Mouse (Mus musculus) layer of hippocampus, adult 2 months (tissue): ENCODE results near the gene Gusb. TPM values are rescaled to one million over a fixed set of nuclear protein-coding genes. Genes with fewer than 3 reads are reported as not detected.
"Not testable (repeated sequence)": the region's sequence is repeated elsewhere in the genome, so short reads cannot be mapped to it uniquely, and the experiment has no call there.

Source experiments
- DNase-seq, 2 experiments: peaks; one replicate each; pipeline ENCODE4 v3.0.0; 2022; ENCODE audit warnings: low spot score in 2 of 2
- H3K27ac ChIP-seq: fragments of 200-600 bp; 2 replicates; pipeline ENCODE4 v1.8.1; 2022
- H3K4me3 ChIP-seq: fragments of 200-600 bp; 2 replicates; pipeline ENCODE4 v1.8.1; 2022; ENCODE audit warnings: mild to moderate bottlenecking
- CTCF ChIP-seq: fragments of 200-600 bp; conservative IDR thresholded peaks from 2 replicates; pipeline ENCODE4 v1.8.1; 2022; ENCODE audit warnings: antibody characterized with exemption, mild to moderate bottlenecking, moderate library complexity
- total RNA-seq, 2 experiments: library from RNA; stranded (reverse); gene quantifications; 2 replicates each; pipeline ENCODE4 v1.2.3; 2021

Gusb gene
- total RNA-seq, 2 experiments from 2014 or later: 10.9 to 11.4 TPM

DNA sequence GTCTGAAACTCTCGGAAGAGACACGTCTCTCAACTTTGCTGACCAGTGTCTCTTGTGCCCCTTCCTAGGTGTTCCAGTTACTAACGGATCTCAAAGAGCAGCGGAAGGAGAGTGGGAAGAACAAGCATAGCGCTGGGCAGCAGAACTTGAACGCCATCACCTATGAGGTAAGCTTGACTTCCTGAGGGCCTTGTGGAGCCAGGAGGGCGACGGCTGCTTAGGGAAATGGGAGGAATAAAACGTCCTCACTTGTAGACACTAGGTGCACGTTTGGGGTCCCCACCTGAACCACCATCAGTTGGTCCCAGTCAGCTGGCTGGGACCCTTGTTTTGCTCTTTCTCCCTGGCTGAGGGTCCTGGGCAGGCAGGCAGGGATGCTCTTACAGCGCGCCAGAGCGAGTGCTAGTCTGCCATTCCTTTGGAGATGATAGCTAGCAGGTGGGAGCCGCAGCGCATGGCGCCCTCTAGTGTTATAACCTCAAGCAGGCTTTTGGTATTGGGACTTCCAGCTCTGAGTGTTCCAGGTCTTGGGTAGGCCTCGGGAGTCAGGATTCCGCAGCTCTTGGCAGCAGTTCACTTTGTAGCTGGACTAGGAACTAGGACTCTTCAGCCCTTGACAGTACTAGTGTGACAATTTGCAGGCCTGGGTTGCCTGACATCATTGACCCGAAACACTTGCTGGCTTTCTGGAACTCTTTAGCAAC, 35.1 kb upstream of the Gusb start:
- TF ChIP-seq CTCF: peak; percentile 89
- Histone ChIP-seq H3K27ac (no peak overlapping the region), H3K4me3 (no peak overlapping the region)
- DNase-seq: peak; percentile 34 to 65

- not testable (repeated sequence) for H3K27ac ChIP-seq, DNase-seq, H3K4me3 ChIP-seq
- TF ChIP-seq CTCF: peak; percentile 58
These were observed 33.5 kb upstream of the Gusb start for GRCm38 (mm10) chr5:130036300-130036699.

DNA sequence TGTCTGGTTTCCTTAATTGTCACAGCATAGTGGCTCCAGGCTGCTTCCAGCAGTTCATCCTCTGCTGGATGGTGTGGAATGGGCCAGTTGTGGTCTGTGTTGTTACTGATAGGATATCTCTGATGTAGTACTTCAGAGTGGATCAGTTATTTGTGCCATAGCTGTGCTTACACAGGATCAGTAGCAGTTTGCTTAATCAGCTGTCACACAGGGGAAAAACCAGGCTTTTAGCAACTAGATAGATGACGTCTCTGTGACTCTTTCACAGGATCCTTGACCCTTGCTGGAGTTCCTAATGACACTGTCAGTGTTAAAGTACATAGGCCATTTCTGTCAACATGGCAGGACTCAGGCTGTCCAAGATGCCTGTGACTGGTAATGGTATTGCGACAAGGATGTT, 31.0 kb upstream of the Gusb start:
- Histone ChIP-seq H3K27ac (no peak overlapping the region), H3K4me3 (no peak overlapping the region)
- DNase-seq: no peak
- TF ChIP-seq CTCF: no peak

- H3K4me3 ChIP-seq: no peak overlapping the region
- DNase-seq: no peak
- no peak for TF ChIP-seq CTCF
- no peak overlapping the region for H3K27ac ChIP-seq
These were observed 28.9 kb upstream of the Gusb start for GRCm38 (mm10) chr5:130031410-130032390.

DNA sequence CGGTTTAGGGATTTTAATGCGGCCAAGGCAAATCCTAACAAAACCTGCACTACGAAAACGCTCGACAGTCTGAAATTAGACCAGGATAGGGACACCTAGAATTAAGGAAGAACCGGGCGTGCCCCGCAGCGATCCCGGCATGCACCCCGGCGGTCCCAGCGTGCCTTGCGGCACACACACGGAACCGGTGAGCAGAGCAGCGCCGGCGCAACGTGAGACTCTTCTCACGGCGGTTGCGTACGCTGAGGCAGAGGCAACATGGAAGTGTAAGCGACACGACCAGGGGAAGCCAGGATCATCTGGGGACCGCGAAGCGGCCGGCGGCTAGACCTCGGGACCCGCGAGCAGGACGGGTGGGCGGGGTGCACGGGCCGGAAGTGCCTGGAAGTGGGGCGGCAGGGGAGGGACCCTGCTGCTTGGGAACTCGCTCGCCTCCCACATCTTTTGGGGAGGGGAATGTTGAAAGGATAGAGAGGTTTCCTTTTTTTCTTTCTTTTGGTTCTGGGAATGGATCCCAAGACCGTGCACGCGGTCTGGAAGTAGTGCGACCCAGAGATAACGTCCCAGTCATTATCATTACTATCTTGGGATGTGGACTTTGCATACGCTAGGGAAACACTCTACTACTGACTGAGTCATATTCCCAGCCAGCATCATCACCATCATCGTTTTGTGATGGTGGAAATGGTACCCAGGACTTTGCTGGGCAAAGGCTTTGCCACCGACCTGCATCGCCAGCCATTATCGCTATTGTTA, 26.5 kb upstream of the Gusb start, which contains the start of the genes Asl and Crcp:
TSS of gene Asl (minus strand) at position 106 of the 756 bp plus-strand sequence.
TSS of gene Crcp (plus strand) at position 149 of the 756 bp plus-strand sequence.
- Histone ChIP-seq H3K4me3 (peak within 1 kb of the TSS; percentile 86), H3K27ac (peak within 1 kb of the TSS; percentile 90)
- peak; percentile 89 to 91 for DNase-seq
- TF ChIP-seq CTCF: no peak

GRCm38 (mm10) chr5:130027696-130028095, 24.8 kb upstream of the Gusb start:
- Histone ChIP-seq H3K27ac (no peak overlapping the region), H3K4me3 (no peak overlapping the region)
- 0 out of 2 replicates have a peak, but pooled peaks have one; percentile 5 for TF ChIP-seq CTCF
- no peak for DNase-seq

DNA sequence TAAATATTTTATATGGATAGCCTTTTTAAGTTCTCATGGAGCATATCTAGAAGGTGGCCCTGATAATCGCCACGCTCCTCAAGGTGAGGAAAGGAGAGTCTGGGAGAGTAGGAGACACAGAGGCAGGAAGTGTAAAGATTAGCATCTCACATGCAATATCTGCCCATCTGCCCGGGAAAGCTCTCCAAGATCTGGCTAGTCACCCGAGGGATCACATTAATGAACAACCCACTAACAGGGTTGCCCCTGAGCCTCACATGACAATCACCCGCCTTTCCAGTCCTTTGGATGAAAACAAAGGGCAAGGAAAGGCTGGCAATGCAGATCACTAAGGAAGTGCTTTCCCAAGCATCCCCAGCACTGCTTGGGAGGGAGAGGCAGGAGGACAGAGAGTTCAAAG, 24.3 kb upstream of the Gusb start:
- no peak overlapping the region for H3K4me3 ChIP-seq
- no peak for TF ChIP-seq CTCF
- no peak for DNase-seq
- no peak overlapping the region for H3K27ac ChIP-seq

- H3K27ac ChIP-seq: peak overlapping the region; percentile 72
- TF ChIP-seq CTCF: peak; percentile 89
- H3K4me3 ChIP-seq: peak overlapping the region; percentile 59
- DNase-seq: peak; percentile 67 to 74
These were observed 21.1 kb upstream of the Gusb start for GRCm38 (mm10) chr5:130023767-130024539.

- TF ChIP-seq CTCF: no peak
- peak overlapping the region; percentile 59 for H3K4me3 ChIP-seq
- H3K27ac ChIP-seq: no peak overlapping the region
- DNase-seq: no peak
These were observed 20.4 kb upstream of the Gusb start for GRCm38 (mm10) chr5:130023067-130023766.

DNA sequence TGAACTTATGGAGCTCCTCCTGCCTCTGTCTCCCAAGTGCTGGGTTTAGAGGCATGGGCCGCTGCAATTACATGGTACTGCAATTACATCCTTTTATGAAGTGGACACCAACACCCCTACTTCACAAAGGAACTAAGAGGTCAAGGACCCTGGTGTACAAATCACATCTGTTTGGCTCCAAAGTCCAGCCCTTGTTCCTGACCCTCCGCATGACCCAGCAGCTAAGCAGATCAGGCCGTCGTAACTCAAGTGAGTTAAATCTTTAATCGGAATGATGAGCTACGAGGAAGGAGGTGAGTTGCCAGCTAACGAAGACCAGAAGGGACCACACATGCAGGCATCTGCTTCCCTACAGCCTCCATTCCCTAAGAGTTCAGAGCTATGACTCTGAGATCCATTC, 19.5 kb upstream of the Gusb start:
- no peak overlapping the region for H3K27ac ChIP-seq
- DNase-seq: no peak
- no peak for TF ChIP-seq CTCF
- H3K4me3 ChIP-seq: no peak overlapping the region

GRCm38 (mm10) chr5:130021361-130021966, 18.6 kb upstream of the Gusb start:
- no peak for TF ChIP-seq CTCF
- Histone ChIP-seq H3K27ac (peak overlapping the region; percentile 46; the same call in 1 of the 2 replicates), H3K4me3 (no peak overlapping the region)
- no peak for DNase-seq
